Mouse (Mus musculus): ENCODE measurements around the gene Hsd3b7. TPM values are rescaled to one million over a fixed set of nuclear protein-coding genes. Genes with fewer than 3 reads are reported as not detected.

Gene Hsd3b7
- polyA plus RNA-seq, 1 experiment, result 14.5 TPM

GRCm38 (mm10) chr7:127849973-127850875 lies 49.8 kb downstream of the Hsd3b7 start:
- Histone ChIP-seq H3K4me3 (ENCODE audit: insufficient read depth, low read length) (no peak overlapping the region), H3K27ac (ENCODE audit: insufficient read depth, low read length) (no peak overlapping the region), H3K4me1 (ENCODE audit: control insufficient read depth, insufficient read depth, low read length) (no peaks in the 10 kb centered on the region)
- TF ChIP-seq POLR2A (IDR thresholded peaks at IDR 0.05; ENCODE audit: extremely low read depth, insufficient read depth, low read length), result no peak
- no peak for TF ChIP-seq CTCF (IDR thresholded peaks at IDR 0.05; ENCODE audit: extremely low read depth, insufficient read depth, low read length)

- no peak for TF ChIP-seq POLR2A (IDR thresholded peaks at IDR 0.05; ENCODE audit: extremely low read depth, insufficient read depth, low read length)
- H3K4me1 ChIP-seq (ENCODE audit: control insufficient read depth, insufficient read depth, low read length), result no peaks in the 10 kb centered on the region
- H3K4me3 ChIP-seq (ENCODE audit: insufficient read depth, low read length), result no peak overlapping the region
- H3K27ac ChIP-seq (ENCODE audit: insufficient read depth, low read length), result no peak overlapping the region
Measured at GRCm38 (mm10) chr7:127850906-127851305, 50.5 kb downstream of the Hsd3b7 start.

Other genes with a start within 250 kb of the Hsd3b7 start
- gene Tmem265, start 239.2 kb upstream of the Hsd3b7 start, polyA plus RNA-seq (2012; rRNA removed), result not detected in 2 replicates
- 143 and 150 TPM in 2 replicates for gene Phkg2, start 227.3 kb upstream of the Hsd3b7 start, polyA plus RNA-seq (2012; rRNA removed)
- gene Ccdc189, start 212.0 kb upstream of the Hsd3b7 start, polyA plus RNA-seq (2012; rRNA removed), result 22.0 and 22.3 TPM in 2 replicates
- gene Rnf40, start 211.8 kb upstream of the Hsd3b7 start, polyA plus RNA-seq (2012; rRNA removed), result 48.0 and 51.1 TPM in 2 replicates
- 16.9 and 19.5 TPM in 2 replicates for gene Zfp629, start 184.8 kb upstream of the Hsd3b7 start, polyA plus RNA-seq (2012; rRNA removed)
- 25.5 and 27.0 TPM in 2 replicates for gene Bcl7c, start 91.7 kb upstream of the Hsd3b7 start, polyA plus RNA-seq (2012; rRNA removed)
- gene Ctf1, start 87.9 kb upstream of the Hsd3b7 start, polyA plus RNA-seq (2012; rRNA removed), result 7.1 and 7.5 TPM in 2 replicates
- gene Ctf2, start 68.4 kb upstream of the Hsd3b7 start, polyA plus RNA-seq (2012; rRNA removed), result not detected in 2 replicates
- gene Fbxl19, start 56.1 kb upstream of the Hsd3b7 start, polyA plus RNA-seq (2012; rRNA removed), result 59.2 and 60.7 TPM in 2 replicates
- 24.6 and 25.0 TPM in 2 replicates for gene Orai3, start 30.8 kb upstream of the Hsd3b7 start, polyA plus RNA-seq (2012; rRNA removed)
- 15.7 and 16.4 TPM in 2 replicates for gene Setd1a, start 23.9 kb upstream of the Hsd3b7 start, polyA plus RNA-seq (2012; rRNA removed)
- not detected in 2 replicates for gene Gm49388, start 15.0 kb upstream of the Hsd3b7 start, polyA plus RNA-seq (2012; rRNA removed)
- gene Stx4a, start 23.7 kb downstream of the Hsd3b7 start, polyA plus RNA-seq (2012; rRNA removed), result 118 and 122 TPM in 2 replicates
- 381 and 383 TPM in 2 replicates for gene Stx1b, start 23.9 kb downstream of the Hsd3b7 start, polyA plus RNA-seq (2012; rRNA removed)
- 14.9 and 15.1 TPM in 2 replicates for gene Zfp646, start 75.6 kb downstream of the Hsd3b7 start, polyA plus RNA-seq (2012; rRNA removed)
- 12.9 and 13.5 TPM in 2 replicates for gene Zfp668, start 76.2 kb downstream of the Hsd3b7 start, polyA plus RNA-seq (2012; rRNA removed)
- 4.1 and 4.6 TPM in 2 replicates for gene Prss53, start 90.4 kb downstream of the Hsd3b7 start, polyA plus RNA-seq (2012; rRNA removed)
- not detected in 2 replicates for gene Gm21974, start 94.8 kb downstream of the Hsd3b7 start, polyA plus RNA-seq (2012; rRNA removed)
- gene Vkorc1, start 95.0 kb downstream of the Hsd3b7 start, polyA plus RNA-seq (2012; rRNA removed), result 56.8 and 67.0 TPM in 2 replicates
- 55.7 and 59.2 TPM in 2 replicates for gene Bckdk, start 103.5 kb downstream of the Hsd3b7 start, polyA plus RNA-seq (2012; rRNA removed)
- 39.1 and 44.1 TPM in 2 replicates for gene Kat8, start 111.9 kb downstream of the Hsd3b7 start, polyA plus RNA-seq (2012; rRNA removed)
- 0.08 and 0.15 TPM in 2 replicates for gene Prss8, start 129.5 kb downstream of the Hsd3b7 start, polyA plus RNA-seq (2012; rRNA removed)
- 17.0 and 17.9 TPM in 2 replicates for gene Prss36, start 146.1 kb downstream of the Hsd3b7 start, polyA plus RNA-seq (2012; rRNA removed)
- 380 and 408 TPM in 2 replicates for gene Fus, start 166.9 kb downstream of the Hsd3b7 start, polyA plus RNA-seq (2012; rRNA removed)
- 8.9 and 10.6 TPM in 2 replicates for gene Pycard, start 193.3 kb downstream of the Hsd3b7 start, polyA plus RNA-seq (2012; rRNA removed)
- gene Trim72, start 203.3 kb downstream of the Hsd3b7 start, polyA plus RNA-seq (2012; rRNA removed), result 1.6 and 1.7 TPM in 2 replicates

Measured in cortical plate, adult 2 months (tissue).